Mouse (Mus musculus) granulocyte monocyte progenitor cell, adult 5-6 weeks (primary cell): ENCODE measurements around the gene Nemp1. TPM values are rescaled to one million over a fixed set of nuclear protein-coding genes. Genes with fewer than 3 reads are reported as not detected.

ENCODE experiments used
- ATAC-seq: replicated peaks from 2 replicates; pipeline ENCODE4 v1.8.0; 2016; ENCODE audit warnings: mild to moderate bottlenecking, moderate TSS enrichment, inconsistent platforms; ENCODE audit not compliant: poor library complexity, severe bottlenecking
- total RNA-seq, 2 experiments: library from RNA; stranded (forward) in 1 of 2; stranded (reverse) in 1 of 2; fragments of 200-712, 200-1000 nt in 1 of 2; fragments of >200 nt in 1 of 2; fragmentation: Nextera tagmentation in 1 of 2; gene quantifications; 2 replicates each; pipeline ENCODE4 v1.2.3; 2014 to 2017

The Nemp1 gene
- total RNA-seq, 2 experiments from 2014 or later = 14.7 to 21.7 TPM

- ATAC-seq = no peak
Measured at GRCm38 (mm10) chr10:127708850-127709370, 42.2 kb downstream of the Nemp1 start.

- ATAC-seq = no peak
Measured at GRCm38 (mm10) chr10:127710331-127710730, 43.6 kb downstream of the Nemp1 start.

- ATAC-seq = no peak; the same call in 1 of the 2 replicates
Measured at GRCm38 (mm10) chr10:127712736-127713135, 46.0 kb downstream of the Nemp1 start.

GRCm38 (mm10) chr10:127721671-127722418 is 55.1 kb downstream of the Nemp1 start:
- ATAC-seq = no peak

- ATAC-seq = no peak
Measured at GRCm38 (mm10) chr10:127724178-127724577, 57.5 kb downstream of the Nemp1 start, which contains the start of gene Tac2. Gene Tac2 (plus strand): TSS chr10:127724478.

GRCm38 (mm10) chr10:127725136-127725535 is 58.4 kb downstream of the Nemp1 start:
- no peak for ATAC-seq

GRCm38 (mm10) chr10:127728437-127728836 is 61.7 kb downstream of the Nemp1 start:
- ATAC-seq = no peak

- ATAC-seq = no peak
Measured at GRCm38 (mm10) chr10:127730285-127730932, 63.7 kb downstream of the Nemp1 start.

GRCm38 (mm10) chr10:127730933-127731310 is 64.2 kb downstream of the Nemp1 start:
- no peak for ATAC-seq

- peak; percentile 86 for ATAC-seq
Measured at GRCm38 (mm10) chr10:127731397-127731796, 64.7 kb downstream of the Nemp1 start.

GRCm38 (mm10) chr10:127734434-127734833 is 67.7 kb downstream of the Nemp1 start:
- ATAC-seq = no peak

- no peak for ATAC-seq
Measured at GRCm38 (mm10) chr10:127736266-127736665, 69.6 kb downstream of the Nemp1 start.

GRCm38 (mm10) chr10:127736916-127737315 is 70.2 kb downstream of the Nemp1 start:
- peak; percentile 74 for ATAC-seq

GRCm38 (mm10) chr10:127737552-127737951 is 70.9 kb downstream of the Nemp1 start:
- ATAC-seq = no peak; the same call in 1 of the 2 replicates

GRCm38 (mm10) chr10:127738151-127738882 is 71.6 kb downstream of the Nemp1 start:
- no peak for ATAC-seq

- ATAC-seq = peak; percentile 63
Measured at GRCm38 (mm10) chr10:127739083-127739660, 72.5 kb downstream of the Nemp1 start, which contains the start of gene Zbtb39. Gene Zbtb39 (plus strand): TSS chr10:127739538.

- ATAC-seq = no peak
Measured at GRCm38 (mm10) chr10:127739661-127740161, 73.0 kb downstream of the Nemp1 start.

GRCm38 (mm10) chr10:127744661-127745060 is 78.0 kb downstream of the Nemp1 start:
- peak; percentile 42; the same call in 1 of the 2 replicates for ATAC-seq

- ATAC-seq = 0 out of 2 replicates have a peak, but pooled peaks have one; percentile 25
Measured at GRCm38 (mm10) chr10:127745886-127746285, 79.2 kb downstream of the Nemp1 start.

GRCm38 (mm10) chr10:127747254-127747653 is 80.6 kb downstream of the Nemp1 start:
- ATAC-seq = no peak
